Mouse (Mus musculus): ENCODE measurements around the gene Rbks. TPM values are rescaled to one million over a fixed set of nuclear protein-coding genes. Genes with fewer than 3 reads are reported as not detected.

Rbks gene
- polyA plus RNA-seq, 1 experiment from 2014 or later, result 8.5 TPM

DNA sequence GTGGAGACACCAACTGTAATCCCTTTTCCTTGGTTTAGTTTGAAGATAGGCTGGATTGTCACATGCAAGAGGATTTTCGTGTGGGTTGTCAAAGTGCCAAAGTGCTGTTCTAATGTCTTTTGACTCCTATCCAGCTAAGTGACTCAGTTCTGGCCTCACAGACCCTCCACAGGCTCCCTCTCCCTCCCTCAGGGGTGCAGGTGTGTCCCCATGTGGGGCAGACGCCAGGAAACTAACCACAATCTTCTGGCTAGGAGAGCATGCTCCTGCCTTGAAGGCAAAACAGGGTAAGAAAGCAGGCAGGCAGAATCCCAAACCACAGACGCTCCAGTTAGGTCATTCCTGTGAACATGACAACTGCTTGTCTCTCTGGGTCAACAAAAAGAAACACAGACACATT lies 91.3 kb downstream of the Rbks start:
- H3K27ac ChIP-seq (ENCODE audit: low read depth), result no peak overlapping the region
- ATAC-seq (replicated peaks; ENCODE audit: low FRiP score, low TSS enrichment, low read depth), result no peak
- 58% methylated on average over 3 of the region's 3 CpGs for WGBS

DNA sequence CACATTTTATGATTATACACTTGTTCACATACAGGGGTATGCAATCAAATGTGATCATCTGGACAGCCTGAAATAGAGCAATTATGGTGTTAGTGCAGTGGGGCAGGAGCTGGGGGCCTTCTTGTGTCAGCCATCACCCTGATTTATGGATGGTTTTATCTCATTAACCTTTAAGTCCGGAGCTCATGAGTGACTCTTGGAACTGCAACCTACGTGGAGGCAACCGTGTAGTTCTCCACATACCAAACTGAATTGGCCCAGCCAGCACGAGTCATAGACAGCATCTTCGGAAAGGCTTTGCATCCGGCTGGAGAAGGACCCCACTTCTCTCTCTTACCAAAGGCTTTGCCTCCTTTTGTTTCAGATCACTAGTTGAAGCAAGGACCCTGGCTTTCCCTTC lies 93.7 kb downstream of the Rbks start:
- H3K4me1 ChIP-seq (replicated peaks; ENCODE audit: control insufficient read depth, insufficient read depth, low read length), result peaks cover 7% of the 10 kb centered on the region; the same call in 1 of the 2 replicates
- H3K4me2 ChIP-seq (ENCODE audit: low read length), result no peak overlapping the region
- DNase-seq (ENCODE audit: low spot score) (no peak), ATAC-seq (replicated peaks; ENCODE audit: low FRiP score, low TSS enrichment, low read depth) (no peak)
- no peaks in the 10 kb centered on the region for H3K27me3 ChIP-seq (replicated peaks; ENCODE audit: control insufficient read depth, insufficient read depth, low read length)
- H3K9me3 ChIP-seq (ENCODE audit: control insufficient read depth, low read length), result no peaks in the 10 kb centered on the region
- H3K27ac ChIP-seq (ENCODE audit: low read depth), result no peak overlapping the region
- H3K36me3 ChIP-seq (ENCODE audit: control insufficient read depth, insufficient read depth, low read length), result no peaks in the 10 kb centered on the region
- WGBS, result 65% methylated on average over 6 of the region's 6 CpGs
- H3K9ac ChIP-seq (ENCODE audit: low read length), result no peak overlapping the region
- no peak overlapping the region for H3K4me3 ChIP-seq (ENCODE audit: low read depth, low read length)

More for the DNA sequence above, 91.3 kb downstream of the Rbks start:
- Histone ChIP-seq H3K36me3 (ENCODE audit: control insufficient read depth, insufficient read depth, low read length) (no peaks in the 10 kb centered on the region), H3K4me3 (ENCODE audit: low read depth, low read length) (no peak overlapping the region), H3K4me1 (replicated peaks; ENCODE audit: control insufficient read depth, insufficient read depth, low read length) (peaks cover 7% of the 10 kb centered on the region; the same call in 1 of the 2 replicates), H3K4me2 (ENCODE audit: low read length) (no peak overlapping the region), H3K9me3 (ENCODE audit: control insufficient read depth, low read length) (no peaks in the 10 kb centered on the region), H3K9ac (ENCODE audit: low read length) (no peak overlapping the region), H3K27me3 (replicated peaks; ENCODE audit: control insufficient read depth, insufficient read depth, low read length) (no peaks in the 10 kb centered on the region)
- no peak for DNase-seq (ENCODE audit: low spot score)

DNA sequence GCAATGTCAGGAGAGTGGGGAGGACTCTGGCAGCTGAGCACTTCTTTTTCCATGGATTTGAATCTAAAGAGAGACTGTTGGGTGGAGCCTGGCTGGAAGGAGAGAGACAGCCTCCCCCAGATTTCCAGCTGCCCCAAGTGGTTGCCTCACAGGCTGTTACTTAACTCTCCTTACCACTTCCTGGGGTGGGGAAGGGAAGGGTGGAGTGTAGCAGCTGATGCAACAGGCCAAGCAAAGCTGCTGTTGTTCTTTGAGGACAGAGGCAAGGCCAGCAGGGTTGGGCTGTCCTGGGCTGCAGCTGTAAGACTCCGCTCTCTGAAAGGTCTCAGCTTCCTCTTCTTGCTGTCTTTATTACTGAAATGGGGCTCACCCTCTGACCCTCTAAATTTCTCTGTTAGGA lies 95.0 kb downstream of the Rbks start:
- Histone ChIP-seq H3K9me3 (ENCODE audit: control insufficient read depth, low read length) (no peaks in the 10 kb centered on the region), H3K4me2 (ENCODE audit: low read length) (no peak overlapping the region), H3K27ac (ENCODE audit: low read depth) (no peak overlapping the region), H3K9ac (ENCODE audit: low read length) (no peak overlapping the region), H3K36me3 (ENCODE audit: control insufficient read depth, insufficient read depth, low read length) (no peaks in the 10 kb centered on the region), H3K4me1 (replicated peaks; ENCODE audit: control insufficient read depth, insufficient read depth, low read length) (0 out of 2 replicates have a peak, but pooled peaks cover 7% of the 10 kb centered on the region), H3K27me3 (replicated peaks; ENCODE audit: control insufficient read depth, insufficient read depth, low read length) (no peaks in the 10 kb centered on the region), H3K4me3 (ENCODE audit: low read depth, low read length) (no peak overlapping the region)
- ATAC-seq (replicated peaks; ENCODE audit: low FRiP score, low TSS enrichment, low read depth), result no peak
- no peak for DNase-seq (ENCODE audit: low spot score)
- WGBS, result 86% methylated on average over 1 of the region's 1 CpGs

DNA sequence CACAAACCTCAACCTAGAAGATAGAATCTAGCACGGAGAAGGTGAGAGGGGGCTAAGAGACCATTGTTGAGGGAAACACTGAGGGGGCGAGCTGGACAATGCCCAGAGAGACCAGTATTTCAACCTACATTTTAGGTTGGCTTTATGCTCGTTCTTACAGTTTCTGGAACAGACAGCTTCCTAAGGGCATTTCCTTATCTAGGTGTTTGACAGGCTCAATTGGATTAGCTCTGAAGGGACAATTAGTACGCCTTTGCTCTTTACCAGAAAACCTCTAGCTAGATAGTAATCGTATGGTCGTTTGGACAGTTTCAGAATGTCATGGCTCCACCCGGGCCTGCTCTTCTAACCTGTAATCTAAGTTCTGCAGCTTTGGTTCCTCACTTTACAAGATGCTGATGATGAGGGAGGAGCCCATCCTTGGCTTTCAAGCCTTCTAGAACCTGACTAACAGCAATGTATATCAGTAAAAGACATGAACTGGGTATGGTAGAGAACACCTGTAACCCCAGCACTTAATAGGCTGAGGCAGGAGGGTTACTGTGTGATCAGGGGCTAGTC lies 96.2 kb downstream of the Rbks start:
- Histone ChIP-seq H3K4me1 (replicated peaks; ENCODE audit: control insufficient read depth, insufficient read depth, low read length) (peaks cover 17% of the 10 kb centered on the region), H3K27ac (ENCODE audit: low read depth) (no peak overlapping the region), H3K4me2 (ENCODE audit: low read length) (no peak overlapping the region), H3K36me3 (ENCODE audit: control insufficient read depth, insufficient read depth, low read length) (no peaks in the 10 kb centered on the region), H3K4me3 (ENCODE audit: low read depth, low read length) (no peak overlapping the region), H3K9ac (ENCODE audit: low read length) (no peak overlapping the region), H3K27me3 (replicated peaks; ENCODE audit: control insufficient read depth, insufficient read depth, low read length) (no peaks in the 10 kb centered on the region), H3K9me3 (ENCODE audit: control insufficient read depth, low read length) (no peaks in the 10 kb centered on the region)
- ATAC-seq (replicated peaks; ENCODE audit: low FRiP score, low TSS enrichment, low read depth) (no peak), DNase-seq (ENCODE audit: low spot score) (no peak)
- 83% methylated on average over 7 of the region's 7 CpGs for WGBS

DNA sequence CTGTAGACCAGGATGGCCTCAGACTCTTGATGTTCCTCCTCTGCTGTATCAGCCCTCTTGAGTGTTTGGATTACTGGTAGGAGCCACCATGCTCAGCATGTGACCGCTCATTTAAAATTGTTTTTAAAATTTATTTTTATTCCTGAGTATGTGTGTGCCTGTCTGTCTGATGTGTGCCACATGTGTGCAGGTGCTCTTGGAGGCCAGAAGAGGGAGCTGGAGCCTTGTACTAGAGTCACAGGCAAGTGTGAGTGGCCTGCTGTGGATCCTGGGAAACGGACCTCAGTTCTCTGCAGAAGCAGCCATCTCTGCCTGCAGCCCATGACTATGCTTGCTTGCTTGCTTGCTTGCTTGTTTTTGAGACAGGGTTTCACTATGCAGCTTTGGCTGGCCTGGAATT lies 98.3 kb downstream of the Rbks start:
- no peak overlapping the region for H3K27ac ChIP-seq (ENCODE audit: low read depth)
- 90% methylated on average over 2 of the region's 2 CpGs for WGBS
- H3K36me3 ChIP-seq (ENCODE audit: control insufficient read depth, insufficient read depth, low read length), result no peaks in the 10 kb centered on the region
- no peak overlapping the region for H3K4me2 ChIP-seq (ENCODE audit: low read length)
- no peaks in the 10 kb centered on the region for H3K27me3 ChIP-seq (replicated peaks; ENCODE audit: control insufficient read depth, insufficient read depth, low read length)
- H3K4me1 ChIP-seq (replicated peaks; ENCODE audit: control insufficient read depth, insufficient read depth, low read length), result peaks cover 14% of the 10 kb centered on the region
- ATAC-seq (replicated peaks; ENCODE audit: low FRiP score, low TSS enrichment, low read depth) (no peak), DNase-seq (ENCODE audit: low spot score) (no peak)
- H3K4me3 ChIP-seq (ENCODE audit: low read depth, low read length), result no peak overlapping the region
- no peaks in the 10 kb centered on the region for H3K9me3 ChIP-seq (ENCODE audit: control insufficient read depth, low read length)
- no peak overlapping the region for H3K9ac ChIP-seq (ENCODE audit: low read length)

DNA sequence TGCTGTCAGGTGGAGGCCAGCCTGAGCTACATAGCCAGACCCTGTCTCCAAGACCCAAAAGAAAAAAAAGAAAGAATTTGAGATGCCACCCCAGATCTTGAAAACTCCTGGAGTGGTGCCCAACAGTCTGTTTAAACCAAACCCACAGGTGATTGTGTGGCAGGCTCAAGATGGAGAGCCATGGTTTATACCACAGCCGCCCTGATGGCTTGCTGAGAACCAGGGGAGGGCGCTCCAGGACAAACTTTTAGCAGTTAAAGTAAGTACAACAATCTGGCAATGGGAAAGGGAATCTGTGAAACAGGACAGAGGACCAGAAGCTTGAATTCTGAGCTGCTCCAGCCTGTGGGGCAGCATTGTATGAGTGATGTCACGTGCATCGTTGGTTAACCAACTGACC lies 98.8 kb downstream of the Rbks start:
- no peak overlapping the region for H3K4me2 ChIP-seq (ENCODE audit: low read length)
- H3K36me3 ChIP-seq (ENCODE audit: control insufficient read depth, insufficient read depth, low read length), result no peaks in the 10 kb centered on the region
- no peak overlapping the region for H3K9ac ChIP-seq (ENCODE audit: low read length)
- no peaks in the 10 kb centered on the region for H3K27me3 ChIP-seq (replicated peaks; ENCODE audit: control insufficient read depth, insufficient read depth, low read length)
- DNase-seq (ENCODE audit: low spot score), result no peak
- no peaks in the 10 kb centered on the region for H3K9me3 ChIP-seq (ENCODE audit: control insufficient read depth, low read length)
- peaks cover 14% of the 10 kb centered on the region for H3K4me1 ChIP-seq (replicated peaks; ENCODE audit: control insufficient read depth, insufficient read depth, low read length)
- H3K4me3 ChIP-seq (ENCODE audit: low read depth, low read length), result no peak overlapping the region
- ATAC-seq (replicated peaks; ENCODE audit: low FRiP score, low TSS enrichment, low read depth), result no peak
- WGBS, result 69% methylated on average over 4 of the region's 4 CpGs
- H3K27ac ChIP-seq (ENCODE audit: low read depth), result no peak overlapping the region

DNA sequence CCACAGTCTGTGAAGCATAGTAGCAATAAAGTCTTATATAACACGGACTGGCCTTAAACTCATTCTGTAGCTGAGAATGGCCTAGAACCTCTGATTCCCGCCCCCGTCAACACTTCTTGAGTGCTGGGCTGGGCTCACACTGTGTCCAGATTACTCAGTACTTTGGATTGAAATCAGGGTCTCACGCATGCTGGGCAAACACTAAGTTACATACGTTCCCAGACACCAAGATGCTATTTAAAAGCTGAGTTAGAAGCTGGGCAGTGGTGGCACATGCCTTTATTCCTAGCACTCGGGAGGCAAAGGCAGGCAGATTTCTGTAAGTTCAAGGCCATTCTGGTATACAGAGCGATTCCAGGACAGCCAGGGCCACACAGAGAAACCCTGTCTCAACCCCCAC lies 99.3 kb downstream of the Rbks start:
- Histone ChIP-seq H3K36me3 (ENCODE audit: control insufficient read depth, insufficient read depth, low read length) (no peaks in the 10 kb centered on the region), H3K27me3 (replicated peaks; ENCODE audit: control insufficient read depth, insufficient read depth, low read length) (no peaks in the 10 kb centered on the region), H3K9ac (ENCODE audit: low read length) (no peak overlapping the region), H3K4me1 (replicated peaks; ENCODE audit: control insufficient read depth, insufficient read depth, low read length) (peaks cover 14% of the 10 kb centered on the region), H3K9me3 (ENCODE audit: control insufficient read depth, low read length) (no peaks in the 10 kb centered on the region), H3K4me2 (ENCODE audit: low read length) (no peak overlapping the region), H3K27ac (ENCODE audit: low read depth) (no peak overlapping the region), H3K4me3 (ENCODE audit: low read depth, low read length) (no peak overlapping the region)
- 80% methylated on average over 7 of the region's 7 CpGs for WGBS
- DNase-seq (ENCODE audit: low spot score) (no peak), ATAC-seq (replicated peaks; ENCODE audit: low FRiP score, low TSS enrichment, low read depth) (no peak)

DNA sequence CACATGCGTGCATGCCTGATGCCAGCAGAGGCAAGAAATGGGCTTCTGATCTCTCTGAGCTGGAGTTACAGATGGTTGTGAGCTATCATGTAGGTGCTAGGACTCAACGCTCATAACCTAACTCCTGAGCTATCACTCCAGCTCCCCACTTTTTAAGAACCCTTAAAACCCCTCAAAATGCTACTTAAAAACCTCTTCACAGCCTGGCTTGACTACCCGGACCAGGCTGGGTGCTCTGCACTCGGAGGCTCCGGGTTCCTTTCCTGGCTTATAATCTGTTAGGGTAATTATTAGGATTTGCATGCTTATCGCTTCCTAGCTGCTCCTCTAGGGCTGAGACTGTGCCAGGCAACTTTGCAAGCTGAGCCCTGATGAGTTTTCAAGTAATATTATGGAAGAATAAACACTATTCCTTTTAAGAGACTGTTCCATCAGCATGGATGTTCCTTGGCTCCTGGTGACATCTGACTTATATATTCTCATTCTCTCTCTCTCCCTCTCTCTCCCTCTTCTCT lies 99.9 kb downstream of the Rbks start:
- Histone ChIP-seq H3K9me3 (ENCODE audit: control insufficient read depth, low read length) (no peaks in the 10 kb centered on the region), H3K4me2 (ENCODE audit: low read length) (peak overlapping the region; percentile 71), H3K36me3 (ENCODE audit: control insufficient read depth, insufficient read depth, low read length) (no peaks in the 10 kb centered on the region), H3K4me3 (ENCODE audit: low read depth, low read length) (peak overlapping the region; percentile 30), H3K9ac (ENCODE audit: low read length) (no peak overlapping the region; the same call in 1 of the 2 replicates), H3K27me3 (replicated peaks; ENCODE audit: control insufficient read depth, insufficient read depth, low read length) (no peaks in the 10 kb centered on the region), H3K27ac (ENCODE audit: low read depth) (no peak overlapping the region), H3K4me1 (replicated peaks; ENCODE audit: control insufficient read depth, insufficient read depth, low read length) (peaks cover 14% of the 10 kb centered on the region)
- ATAC-seq (replicated peaks; ENCODE audit: low FRiP score, low TSS enrichment, low read depth) (no peak), DNase-seq (ENCODE audit: low spot score) (no peak)
- WGBS, result 69% methylated on average over 6 of the region's 6 CpGs
